Mouse (Mus musculus): ENCODE measurements at regions not wholly inside any gene's neighbourhood (a gene's known extent, or its start where the extent isn't known, plus 50 kb on each side); places are given as distances from the start of the nearest gene placed in this dataset.

DNA sequence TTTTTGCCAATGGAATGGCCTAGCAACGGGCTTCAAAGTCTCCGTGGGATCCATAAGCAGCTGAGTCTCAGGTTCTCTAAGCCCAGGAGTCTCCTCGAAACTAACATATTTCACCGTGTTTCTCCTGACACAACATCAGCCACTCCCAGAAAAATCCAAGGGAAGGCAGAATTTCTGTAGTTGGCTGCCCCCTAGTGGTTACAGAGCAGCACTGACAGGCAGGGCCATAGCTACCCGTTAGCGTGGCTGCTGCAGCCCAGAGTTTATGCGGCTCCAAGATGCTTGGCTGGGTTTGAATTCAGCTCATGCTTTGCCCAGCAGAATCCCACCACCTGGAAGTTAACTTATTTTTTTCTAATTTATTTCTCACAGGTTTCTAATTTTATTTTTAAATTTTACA, 140.9 kb upstream of the Tmem164 start:
- DNase-seq (ENCODE audit: low spot score in 2 of 2): peak in 1 of 2 experiments; percentile 47

- no peak for DNase-seq (ENCODE audit: low spot score in 2 of 2)
Measured at GRCm38 (mm10) chrX:142552196-142552595, 129.0 kb upstream of the Tmem164 start.

DNA sequence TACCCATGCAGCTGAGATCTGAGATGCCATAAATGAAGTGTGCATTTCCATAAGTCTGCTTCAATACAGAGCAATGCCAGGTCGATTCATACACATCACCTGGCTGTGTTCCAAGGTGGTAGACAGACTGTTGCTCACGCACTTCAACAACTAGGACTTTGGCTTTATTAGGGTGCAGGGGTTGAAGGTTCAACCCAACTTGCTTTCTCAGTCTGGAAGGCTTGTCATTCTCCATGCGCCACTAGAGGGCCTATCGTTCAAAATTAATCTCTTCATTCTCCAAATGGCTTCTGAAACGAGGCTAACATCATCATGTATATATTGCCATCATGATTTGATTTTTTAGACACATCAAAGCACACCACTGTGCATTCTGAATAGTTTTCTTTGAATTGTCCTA, 127.0 kb upstream of the Tmem164 start:
- peak; percentile 11 to 12 for DNase-seq (ENCODE audit: low spot score in 2 of 2)

GRCm38 (mm10) chrX:142557496-142557895, 123.7 kb upstream of the Tmem164 start:
- no peak for DNase-seq (ENCODE audit: low spot score in 2 of 2)

- DNase-seq (ENCODE audit: low spot score in 2 of 2): no peak
Measured at GRCm38 (mm10) chrX:142560209-142560912, 120.8 kb upstream of the Tmem164 start.

GRCm38 (mm10) chrX:142561788-142562187, 119.4 kb upstream of the Tmem164 start:
- no peak for DNase-seq (ENCODE audit: low spot score in 2 of 2)

- peak; percentile 13 to 20 for DNase-seq (ENCODE audit: low spot score in 2 of 2)
Measured at GRCm38 (mm10) chrX:142564186-142564585, 117.0 kb upstream of the Tmem164 start.

GRCm38 (mm10) chrX:142571772-142572171, 109.4 kb upstream of the Tmem164 start:
- DNase-seq (ENCODE audit: low spot score in 2 of 2): no peak

GRCm38 (mm10) chrX:142574022-142574421, 107.2 kb upstream of the Tmem164 start:
- DNase-seq (ENCODE audit: low spot score in 2 of 2): no peak

GRCm38 (mm10) chrX:142574945-142575710, 106.1 kb upstream of the Tmem164 start:
- DNase-seq (ENCODE audit: low spot score in 2 of 2): no peak

DNA sequence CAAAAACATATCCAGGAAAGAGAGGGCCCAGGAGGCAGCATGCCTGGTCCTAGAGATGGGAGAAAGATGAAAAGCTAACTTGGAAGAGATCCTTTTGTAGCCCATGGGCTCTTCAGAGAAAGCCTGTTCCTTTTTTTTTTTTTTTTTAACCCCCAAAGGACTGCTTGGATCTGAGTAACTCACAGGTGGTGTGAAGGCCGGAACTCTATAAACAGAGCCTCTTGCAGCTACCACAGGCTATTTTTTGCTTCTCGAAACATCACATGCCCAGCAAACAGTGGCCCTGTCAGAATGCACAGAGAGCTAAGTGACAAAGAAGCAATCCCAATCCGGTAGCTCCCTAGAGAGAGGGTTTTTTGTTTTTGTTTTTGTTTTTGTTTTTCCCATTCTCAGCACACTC, 105.1 kb upstream of the Tmem164 start:
- no peak for DNase-seq (ENCODE audit: low spot score in 2 of 2)

DNA sequence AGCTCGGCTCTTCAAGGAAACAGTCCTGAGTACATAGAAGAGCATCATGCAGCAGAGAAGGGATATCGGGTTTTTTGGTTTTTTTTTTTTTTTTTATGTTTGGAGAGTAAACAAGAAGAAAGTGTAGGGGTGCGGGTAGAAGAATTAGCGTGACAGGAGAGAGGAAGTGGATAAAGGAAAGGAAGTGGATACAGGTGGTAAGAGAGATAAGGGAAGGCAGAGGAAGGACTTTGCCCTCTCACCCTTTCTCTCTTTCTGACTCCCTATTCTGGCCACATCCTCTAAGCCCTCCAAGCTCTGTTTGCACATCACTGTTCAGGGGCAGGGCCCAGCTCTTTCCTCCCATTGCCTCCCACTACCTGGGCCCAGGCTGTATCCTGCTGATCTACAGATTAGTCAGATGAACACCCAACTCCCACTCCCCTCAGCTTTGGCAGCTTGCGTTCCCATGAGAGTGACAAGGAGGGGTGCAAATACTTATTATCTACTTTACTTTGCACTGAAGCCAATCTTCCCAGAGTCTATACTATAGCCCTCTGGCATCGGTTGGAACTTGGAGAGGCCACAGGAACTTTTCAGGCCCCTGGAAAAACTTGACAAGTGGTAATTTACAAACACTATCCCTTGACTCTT, 103.6 kb upstream of the Tmem164 start:
- DNase-seq (ENCODE audit: low spot score in 2 of 2): no peak

DNA sequence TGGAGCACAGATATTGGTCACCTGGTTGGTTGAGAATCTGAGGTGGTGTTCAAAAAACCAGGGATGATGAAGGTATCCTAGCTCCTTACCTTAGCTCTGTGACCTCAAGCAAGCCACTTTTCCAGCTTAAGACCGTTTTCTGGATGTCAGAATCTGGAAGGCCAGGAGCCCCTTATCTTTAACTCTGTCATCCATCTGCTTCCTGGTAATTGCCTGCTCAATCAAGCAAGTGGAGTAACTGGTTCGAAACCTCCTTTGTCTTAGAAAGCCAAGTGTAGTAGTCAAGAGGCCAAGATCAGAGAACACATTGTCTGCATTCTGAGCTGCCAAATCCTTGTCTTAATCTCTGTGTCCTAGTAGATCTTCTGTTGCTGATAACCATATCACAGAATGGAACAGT, 95.9 kb upstream of the Tmem164 start:
- no peak for DNase-seq (ENCODE audit: low spot score in 2 of 2)

- DNase-seq (ENCODE audit: low spot score in 2 of 2): no peak
Measured at GRCm38 (mm10) chrX:142599377-142599776, 81.8 kb upstream of the Tmem164 start.

GRCm38 (mm10) chrX:142600782-142601181, 80.4 kb upstream of the Tmem164 start:
- no peak for DNase-seq (ENCODE audit: low spot score in 2 of 2)

GRCm38 (mm10) chrX:142605088-142605487, 76.1 kb upstream of the Tmem164 start:
- no peak for DNase-seq (ENCODE audit: low spot score in 2 of 2)

GRCm38 (mm10) chrX:142606595-142607205, 74.5 kb upstream of the Tmem164 start:
- DNase-seq (ENCODE audit: low spot score in 2 of 2): no peak

DNA sequence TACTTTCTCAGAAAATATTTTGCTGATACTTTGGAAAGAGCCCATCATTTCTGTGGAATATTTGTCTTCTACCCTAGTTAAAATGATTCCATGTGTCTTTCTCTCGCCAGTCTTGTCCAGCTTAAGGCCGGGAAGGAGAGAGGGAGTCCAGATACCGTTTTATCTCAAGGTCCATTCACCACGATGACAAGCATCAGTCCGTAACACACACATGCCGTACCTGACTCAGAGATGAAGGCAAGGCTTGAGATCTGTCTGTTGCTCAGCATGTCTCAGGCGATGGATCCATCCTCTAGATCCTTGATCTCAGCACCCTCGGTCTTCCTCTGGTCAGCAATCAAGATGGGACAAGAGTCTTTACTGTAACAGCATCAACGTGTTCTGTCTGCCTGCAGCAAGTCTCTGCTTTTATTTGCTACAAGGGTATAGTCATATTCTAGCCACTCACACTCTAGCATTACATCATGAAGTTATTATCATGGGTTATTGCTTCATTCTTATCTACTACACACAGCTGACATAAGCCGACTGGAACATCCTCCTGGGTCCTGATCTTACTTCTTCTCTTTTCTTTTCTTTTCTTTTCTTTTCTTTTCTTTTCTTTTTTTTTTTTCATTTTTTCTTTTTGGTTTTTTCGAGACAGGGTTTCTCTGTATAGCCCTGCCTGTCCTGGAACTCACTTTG, 64.9 kb upstream of the Tmem164 start:
- no peak for DNase-seq (ENCODE audit: low spot score in 2 of 2)

DNA sequence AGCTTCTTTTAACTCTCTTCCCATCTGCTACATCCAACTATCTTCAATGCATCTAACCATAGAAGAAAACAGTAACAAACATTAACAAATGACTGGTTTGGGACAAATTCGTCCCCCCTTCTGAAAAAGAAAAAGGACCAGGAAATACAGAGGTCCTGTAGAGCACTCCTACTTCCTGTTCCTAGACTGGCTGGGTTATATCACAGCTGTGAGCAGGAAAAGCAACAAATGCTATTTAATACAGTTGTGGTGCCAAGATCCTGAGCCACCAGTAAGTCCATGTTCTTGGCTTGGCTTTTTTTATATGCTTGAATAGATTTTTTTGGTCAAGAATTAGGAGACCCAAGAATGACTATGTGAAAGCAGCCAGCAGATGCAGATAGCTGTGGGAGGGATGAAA, 62.8 kb upstream of the Tmem164 start:
- no peak for DNase-seq (ENCODE audit: low spot score in 2 of 2)

GRCm38 (mm10) chrX:142623359-142623758, 57.8 kb upstream of the Tmem164 start:
- DNase-seq (ENCODE audit: low spot score in 2 of 2): no peak

DNA sequence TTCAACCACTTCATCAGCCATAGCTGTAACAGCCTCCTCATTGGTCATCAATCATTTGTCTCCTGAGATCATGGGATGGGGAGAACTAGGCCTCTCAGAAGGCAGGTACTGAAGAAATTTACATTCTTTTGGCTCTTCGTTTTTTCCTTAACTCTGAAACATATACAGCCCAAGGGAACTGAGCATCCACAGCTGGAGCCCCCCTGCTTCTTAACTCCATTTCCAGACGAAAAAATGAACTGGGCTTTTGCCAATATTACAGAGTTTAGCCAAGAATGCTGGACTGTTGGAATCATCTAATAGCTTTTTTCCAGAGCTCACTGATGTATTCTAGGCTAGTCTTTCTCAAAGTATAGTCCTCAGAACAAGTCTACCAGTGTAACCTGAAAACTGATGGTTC, 57.3 kb upstream of the Tmem164 start:
- no peak for DNase-seq (ENCODE audit: low spot score in 2 of 2)

Measured in urinary bladder, postnatal 36 days (tissue).